Mouse (Mus musculus) G1E (cell line): ENCODE measurements at regions not wholly inside any gene's neighbourhood (a gene's known extent, or its start where the extent isn't known, plus 50 kb on each side); places are given as distances from the start of the nearest gene placed in this dataset.

Experiments used
- ATAC-seq: 2 replicates; pipeline ENCODE4 v1.8.0; 2016; ENCODE audit warnings: mild to moderate bottlenecking; ENCODE audit not compliant: insufficient number of reproducible peaks, poor library complexity, low FRiP score, severe bottlenecking; ENCODE audit errors: extremely low read depth
- DNase-seq: peaks from one replicate; pipeline ENCODE4 v3.0.0; 2012; ENCODE audit warnings: low spot score
- H3K27me3 ChIP-seq: 2 replicates; pipeline ENCODE4 v1.6.1; 2012; ENCODE audit warnings: mild to moderate bottlenecking, low read length, inconsistent platforms; ENCODE audit not compliant: insufficient read depth
- H3K36me3 ChIP-seq: replicated peaks from 2 replicates; pipeline ENCODE3; 2012; ENCODE audit warnings: mild to moderate bottlenecking, inconsistent platforms
- H3K4me1 ChIP-seq: 2 replicates; pipeline ENCODE4 v1.6.1; 2012; ENCODE audit warnings: low read depth, low read length, inconsistent platforms, mixed read lengths; ENCODE audit not compliant: insufficient read depth
- H3K4me3 ChIP-seq: 2 replicates; pipeline ENCODE4 v1.5.1; 2012; ENCODE audit warnings: low read depth, mild to moderate bottlenecking, inconsistent platforms, low read length, moderate library complexity, mixed read lengths
- H3K9me3 ChIP-seq: replicated peaks from 2 replicates; pipeline ENCODE4 v1.6.1; 2012; ENCODE audit warnings: inconsistent platforms
- CTCF ChIP-seq: IDR thresholded peaks from 2 replicates; pipeline ENCODE4 v1.5.1; 2012; ENCODE audit warnings: low read depth, low read length, inconsistent platforms, mixed read lengths
- GATA1 ChIP-seq: IDR thresholded peaks from 2 replicates; pipeline ENCODE4 v1.6.1; 2012; ENCODE audit warnings: borderline replicate concordance, low read length, inconsistent platforms, mixed read lengths
- GATA2 ChIP-seq: IDR thresholded peaks from 2 replicates; pipeline ENCODE4 v1.6.1; 2012; ENCODE audit warnings: low read depth, low read length, inconsistent platforms, borderline replicate concordance
- POLR2AphosphoS5 ChIP-seq: IDR thresholded peaks from 2 replicates; pipeline ENCODE4 v1.6.1; 2012; ENCODE audit warnings: low read depth, low read length, inconsistent platforms; ENCODE audit not compliant: insufficient replicate concordance
- TAL1 ChIP-seq: conservative IDR thresholded peaks from 2 replicates; pipeline ENCODE4 v1.6.1; 2012; ENCODE audit warnings: low read depth, low read length, inconsistent platforms, mixed read lengths

GRCm38 (mm10) chr12:107356974-107357373 lies 131.5 kb upstream of the 3110018I06Rik start:
- TF ChIP-seq GATA2: no peak
- TF ChIP-seq CTCF: no peak
- TF ChIP-seq POLR2AphosphoS5: no peak
- TF ChIP-seq TAL1: no peak
- no peak for TF ChIP-seq GATA1
- Histone ChIP-seq H3K9me3 (peaks cover 81% of the 10 kb centered on the region), H3K4me3 (no peak overlapping the region), H3K27me3 (no peaks in the 10 kb centered on the region), H3K36me3 (no peaks in the 10 kb centered on the region), H3K4me1 (no peaks in the 10 kb centered on the region)
- DNase-seq (no peak), ATAC-seq (no peak)

- no peak overlapping the region for H3K4me3 ChIP-seq
- ATAC-seq (no peak), DNase-seq (no peak)
- no peaks in the 10 kb centered on the region for H3K27me3 ChIP-seq
- no peaks in the 10 kb centered on the region for H3K4me1 ChIP-seq
- TF ChIP-seq TAL1 (no peak), POLR2AphosphoS5 (no peak), GATA1 (no peak), GATA2 (no peak), CTCF (no peak)
- H3K36me3 ChIP-seq: no peaks in the 10 kb centered on the region
- H3K9me3 ChIP-seq: peaks cover 82% of the 10 kb centered on the region
Measured at GRCm38 (mm10) chr12:107360511-107360910, 127.9 kb upstream of the 3110018I06Rik start.

- TF ChIP-seq POLR2AphosphoS5: no peak
- no peak for TF ChIP-seq TAL1
- no peak for TF ChIP-seq GATA1
- no peak for TF ChIP-seq GATA2
- TF ChIP-seq CTCF: no peak
- H3K36me3 ChIP-seq: no peaks in the 10 kb centered on the region
Measured at GRCm38 (mm10) chr12:107361606-107362005, 126.8 kb upstream of the 3110018I06Rik start.

GRCm38 (mm10) chr12:107362120-107362519 lies 126.3 kb upstream of the 3110018I06Rik start:
- Histone ChIP-seq H3K9me3 (peaks cover 76% of the 10 kb centered on the region), H3K27me3 (no peaks in the 10 kb centered on the region), H3K4me3 (no peak overlapping the region), H3K36me3 (no peaks in the 10 kb centered on the region), H3K4me1 (no peaks in the 10 kb centered on the region)
- DNase-seq: no peak
- ATAC-seq: no peak
- TF ChIP-seq GATA2 (no peak), GATA1 (no peak), POLR2AphosphoS5 (no peak), CTCF (no peak), TAL1 (no peak)

More at GRCm38 (mm10) chr12:107361606-107362005, 126.8 kb upstream of the 3110018I06Rik start:
- Histone ChIP-seq H3K4me1 (no peaks in the 10 kb centered on the region), H3K4me3 (no peak overlapping the region), H3K27me3 (no peaks in the 10 kb centered on the region), H3K9me3 (peaks cover 77% of the 10 kb centered on the region)
- ATAC-seq (no peak), DNase-seq (no peak)

- Histone ChIP-seq H3K36me3 (no peaks in the 10 kb centered on the region), H3K4me1 (no peaks in the 10 kb centered on the region), H3K9me3 (peaks cover 57% of the 10 kb centered on the region), H3K27me3 (no peaks in the 10 kb centered on the region), H3K4me3 (no peak overlapping the region)
- ATAC-seq (no peak), DNase-seq (no peak)
- no peak for TF ChIP-seq TAL1
- TF ChIP-seq POLR2AphosphoS5: no peak
- no peak for TF ChIP-seq GATA2
Measured at GRCm38 (mm10) chr12:107372254-107372653, 116.2 kb upstream of the 3110018I06Rik start.

- H3K36me3 ChIP-seq: no peaks in the 10 kb centered on the region
- TF ChIP-seq CTCF (no peak), GATA1 (no peak), POLR2AphosphoS5 (no peak), GATA2 (no peak), TAL1 (no peak)
- DNase-seq: no peak
- no peak for ATAC-seq
- no peaks in the 10 kb centered on the region for H3K4me1 ChIP-seq
- peaks cover 81% of the 10 kb centered on the region for H3K9me3 ChIP-seq
- no peaks in the 10 kb centered on the region for H3K27me3 ChIP-seq
- no peak overlapping the region for H3K4me3 ChIP-seq
Measured at GRCm38 (mm10) chr12:107392050-107392795, 96.2 kb upstream of the 3110018I06Rik start.

- TF ChIP-seq TAL1 (no peak), POLR2AphosphoS5 (no peak), GATA1 (no peak), CTCF (no peak), GATA2 (no peak)
- H3K9me3 ChIP-seq: peaks cover 83% of the 10 kb centered on the region
- no peaks in the 10 kb centered on the region for H3K27me3 ChIP-seq
- DNase-seq (no peak), ATAC-seq (no peak)
- no peaks in the 10 kb centered on the region for H3K4me1 ChIP-seq
- no peak overlapping the region for H3K4me3 ChIP-seq
- no peaks in the 10 kb centered on the region for H3K36me3 ChIP-seq
Measured at GRCm38 (mm10) chr12:107394467-107394866, 94.0 kb upstream of the 3110018I06Rik start.
